Mouse (Mus musculus) heart, postnatal 0 days (tissue): Measurements from ENCODE around the gene Uqcrq. TPM values are rescaled to one million over a fixed set of nuclear protein-coding genes. Genes with fewer than 3 reads are reported as not detected.
"Not testable (repeated sequence)": the region's sequence is repeated elsewhere in the genome, so short reads cannot be mapped to it uniquely, and the experiment has no call there.

Source experiments
- ATAC-seq: fragments of 200-750 bp; cut with Nextera tagmentation; 2 replicates; pipeline ENCODE4 v1.8.0; 2017; ENCODE audit warnings: low read depth, moderate number of reproducible peaks, moderate library complexity; ENCODE audit not compliant: insufficient read depth
- DNase-seq: peaks from one replicate; pipeline ENCODE4 v3.0.0-alpha.2; 2016; ENCODE audit warnings: low spot score
- H3K27ac ChIP-seq: fragments of 300-500 bp; sonication (generic); 2 replicates; pipeline ENCODE4 v1.5.1; 2014; ENCODE audit warnings: low read depth, mild to moderate bottlenecking
- H3K27me3 ChIP-seq: fragments of 300-500 bp; sonication (generic); 2 replicates; pipeline ENCODE4 v1.6.1; 2014; ENCODE audit warnings: low read length, mixed read lengths; ENCODE audit not compliant: control insufficient read depth, insufficient read depth
- H3K36me3 ChIP-seq: fragments of 300-500 bp; sonication (generic); replicated peaks from 2 replicates; pipeline ENCODE4 v1.6.1; 2014; ENCODE audit warnings: low read length, mixed read lengths; ENCODE audit not compliant: control insufficient read depth, insufficient read depth
- H3K4me1 ChIP-seq: fragments of 300-500 bp; sonication (generic); 2 replicates; pipeline ENCODE4 v1.6.1; 2014; ENCODE audit warnings: antibody characterized with exemption; ENCODE audit not compliant: control insufficient read depth, insufficient read depth
- H3K4me2 ChIP-seq: fragments of 300-500 bp; sonication (generic); 2 replicates; pipeline ENCODE4 v1.6.1; 2014; ENCODE audit warnings: low read depth, mild to moderate bottlenecking, low read length, moderate library complexity
- H3K4me3 ChIP-seq: fragments of 300-500 bp; sonication (generic); 2 replicates; pipeline ENCODE4 v1.5.1; 2014; ENCODE audit warnings: low read depth, low read length
- H3K9ac ChIP-seq: fragments of 300-500 bp; sonication (generic); replicated peaks from 2 replicates; pipeline ENCODE4 v1.6.1; 2014; ENCODE audit warnings: low read depth, low read length, mixed read lengths
- H3K9me3 ChIP-seq: fragments of 300-500 bp; sonication (generic); replicated peaks from 2 replicates; pipeline ENCODE4 v1.6.1; 2016; ENCODE audit warnings: low read length; ENCODE audit not compliant: control insufficient read depth
- CTCF ChIP-seq: IDR thresholded peaks from 2 replicates; pipeline ENCODE4 v1.5.1; 2016; ENCODE audit warnings: antibody characterized with exemption, control low read depth, low read depth
- EP300 ChIP-seq: IDR thresholded peaks from 2 replicates; pipeline ENCODE4 v1.6.1; 2016; ENCODE audit warnings: antibody characterized with exemption, low read depth
- WGBS: fragments of 180-500 bp; shearing (Covaris S2); extraction: QIAGEN DNeasy Blood & Tissue Kit; methylation state at CpG from one replicate; pipeline ENCODE4 v1.1.7; 2014; 5-methylcytosine and 5-hydroxymethylcytosine counted together
- polyA plus RNA-seq: library from polyadenylated mRNA; unstranded; fragments of >200 nt; fragmentation: Nextera tagmentation; extraction: Ambion mirVana; gene quantifications from 2 replicates; pipeline ENCODE4 v1.2.1, GENCODE M21; 2015
- total RNA-seq: library from RNA; depleted of rRNA; stranded (reverse); fragments of >200 nt; gene quantifications from 2 replicates; pipeline ENCODE4 v1.2.3, GENCODE M21; 2014; ENCODE audit warnings: low replicate concordance

Uqcrq gene
- total and polyA plus RNA-seq, 2 experiments from 2014 or later, result 76.4 to 3,062 TPM

DNA sequence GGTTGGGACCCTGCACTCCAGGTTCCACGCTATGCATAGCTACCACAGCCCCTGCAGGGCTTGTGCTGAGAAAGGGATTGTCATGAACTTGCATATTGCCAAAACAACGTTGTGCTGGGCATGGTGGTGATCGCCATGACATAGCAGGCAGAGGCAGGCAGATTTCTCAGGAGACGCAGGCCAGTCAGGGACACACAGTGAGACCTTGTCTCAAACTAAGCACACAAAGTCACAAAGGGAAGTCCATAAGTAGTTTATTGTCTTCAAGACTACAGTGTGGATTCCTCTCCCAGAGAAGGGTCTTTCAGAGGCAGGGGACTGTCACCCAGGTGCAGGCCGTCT lies 1.9 kb downstream of the Uqcrq start:
- ATAC-seq (no peak), DNase-seq (no peak)
- H3K9me3 ChIP-seq, result no peaks in the 10 kb centered on the region
- peaks cover 7% of the 10 kb centered on the region for H3K36me3 ChIP-seq
- no peaks in the 10 kb centered on the region for H3K27me3 ChIP-seq
- H3K4me2 ChIP-seq, result no peak overlapping the region
- WGBS, result 92% methylated on average over 5 of the region's 5 CpGs
- TF ChIP-seq EP300 (no peak), CTCF (no peak)
- no peak overlapping the region for H3K27ac ChIP-seq
- H3K4me1 ChIP-seq, result no peaks in the 10 kb centered on the region
- no peak overlapping the region for H3K4me3 ChIP-seq
- no peak overlapping the region for H3K9ac ChIP-seq

DNA sequence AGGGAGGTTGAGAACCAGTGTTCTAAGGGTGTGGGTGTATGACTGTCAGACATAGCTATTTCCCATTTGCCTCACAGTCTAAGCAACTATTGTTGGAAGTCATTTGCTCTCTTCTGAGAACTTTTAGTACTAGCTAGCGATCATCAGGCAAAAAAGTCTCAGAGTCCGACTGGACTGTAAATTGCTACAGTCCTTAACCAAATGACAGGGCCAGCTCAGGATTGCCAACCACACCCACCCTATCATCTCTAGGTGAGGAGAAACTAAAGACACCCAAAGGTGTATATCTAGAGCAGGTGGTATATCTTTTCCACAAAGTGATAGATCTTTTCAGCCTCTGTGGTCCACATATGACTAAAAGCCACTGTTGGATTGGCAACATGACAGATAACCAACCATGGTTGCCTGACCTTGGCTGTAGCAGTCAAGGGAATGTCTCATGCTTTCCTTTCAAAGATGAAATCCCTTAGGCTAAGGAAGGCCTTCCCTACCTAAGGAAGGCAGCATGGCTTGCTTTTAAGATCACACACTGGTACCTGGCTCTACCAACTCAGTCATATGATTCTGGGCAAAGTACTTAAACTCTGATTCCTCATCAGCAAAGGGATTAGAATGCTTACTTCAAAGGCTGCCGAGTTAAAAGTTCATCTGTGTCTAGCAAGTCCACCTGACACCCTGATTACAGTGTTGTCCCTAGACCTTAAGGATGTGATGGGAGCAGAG lies 2.5 kb downstream of the Uqcrq start:
- no peak overlapping the region for H3K9ac ChIP-seq
- peaks cover 7% of the 10 kb centered on the region for H3K36me3 ChIP-seq
- H3K27ac ChIP-seq, result no peak overlapping the region
- ATAC-seq, result no peak
- no peak for TF ChIP-seq EP300
- TF ChIP-seq CTCF, result no peak
- H3K4me1 ChIP-seq, result no peaks in the 10 kb centered on the region
- WGBS, result 88% methylated on average over 3 of the region's 3 CpGs
- H3K9me3 ChIP-seq, result no peaks in the 10 kb centered on the region
- no peak overlapping the region for H3K4me2 ChIP-seq
- DNase-seq, result no peak
- no peaks in the 10 kb centered on the region for H3K27me3 ChIP-seq
- no peak overlapping the region for H3K4me3 ChIP-seq

- DNase-seq, H3K4me2 ChIP-seq, H3K9ac ChIP-seq, H3K9me3 ChIP-seq, ATAC-seq, H3K27me3 ChIP-seq, H3K4me3 ChIP-seq, H3K4me1 ChIP-seq, H3K36me3 ChIP-seq, H3K27ac ChIP-seq: not testable (repeated sequence)
- WGBS, result 41% methylated on average over 3 of the region's 3 CpGs
These were observed 3.7 kb downstream of the Uqcrq start for GRCm38 (mm10) chr11:53426914-53427313.

- WGBS, result 71% methylated on average over 6 of the region's 6 CpGs
- ATAC-seq, result no peak
- no peak overlapping the region for H3K27ac ChIP-seq
These were observed 4.8 kb downstream of the Uqcrq start for GRCm38 (mm10) chr11:53425711-53426255.

GRCm38 (mm10) chr11:53425251-53425650 lies 5.4 kb downstream of the Uqcrq start:
- no peak overlapping the region for H3K27ac ChIP-seq
- no peak for ATAC-seq
- no peak overlapping the region for H3K4me2 ChIP-seq
- no peak for DNase-seq
- no peak overlapping the region for H3K4me3 ChIP-seq
- TF ChIP-seq CTCF (no peak), EP300 (no peak)
- no peaks in the 10 kb centered on the region for H3K27me3 ChIP-seq
- peaks cover 20% of the 10 kb centered on the region for H3K36me3 ChIP-seq
- WGBS, result 31% methylated on average over 3 of the region's 3 CpGs
- H3K9me3 ChIP-seq, result no peaks in the 10 kb centered on the region
- no peak overlapping the region for H3K9ac ChIP-seq
- no peaks in the 10 kb centered on the region for H3K4me1 ChIP-seq

More at GRCm38 (mm10) chr11:53425711-53426255, 4.8 kb downstream of the Uqcrq start:
- no peak overlapping the region for H3K9ac ChIP-seq
- H3K9me3 ChIP-seq, result no peaks in the 10 kb centered on the region
- H3K4me2 ChIP-seq, result no peak overlapping the region
- peaks cover 17% of the 10 kb centered on the region for H3K36me3 ChIP-seq
- no peaks in the 10 kb centered on the region for H3K4me1 ChIP-seq
- TF ChIP-seq EP300 (no peak), CTCF (no peak)
- H3K27me3 ChIP-seq, result no peaks in the 10 kb centered on the region
- no peak for DNase-seq
- H3K4me3 ChIP-seq, result no peak overlapping the region

GRCm38 (mm10) chr11:53424826-53425225 lies 5.8 kb downstream of the Uqcrq start:
- no peak overlapping the region for H3K27ac ChIP-seq

More at GRCm38 (mm10) chr11:53424826-53425225, 5.8 kb downstream of the Uqcrq start:
- Histone ChIP-seq H3K4me3 (no peak overlapping the region), H3K4me2 (no peak overlapping the region), H3K9me3 (no peaks in the 10 kb centered on the region), H3K36me3 (peaks cover 24% of the 10 kb centered on the region), H3K4me1 (no peaks in the 10 kb centered on the region), H3K27me3 (no peaks in the 10 kb centered on the region), H3K9ac (no peak overlapping the region)
- DNase-seq (no peak), ATAC-seq (no peak)
- 47% methylated on average over 2 of the region's 2 CpGs for WGBS
- TF ChIP-seq CTCF, result no peak
- no peak for TF ChIP-seq EP300
